Mouse (Mus musculus) lung, postnatal 25 days (tissue): ENCODE results near the gene Pde4d.

ENCODE experiments used
- DNase-seq: peaks from one replicate; pipeline ENCODE4 v3.0.0; 2022; ENCODE audit warnings: low spot score

Pde4d gene

DNA sequence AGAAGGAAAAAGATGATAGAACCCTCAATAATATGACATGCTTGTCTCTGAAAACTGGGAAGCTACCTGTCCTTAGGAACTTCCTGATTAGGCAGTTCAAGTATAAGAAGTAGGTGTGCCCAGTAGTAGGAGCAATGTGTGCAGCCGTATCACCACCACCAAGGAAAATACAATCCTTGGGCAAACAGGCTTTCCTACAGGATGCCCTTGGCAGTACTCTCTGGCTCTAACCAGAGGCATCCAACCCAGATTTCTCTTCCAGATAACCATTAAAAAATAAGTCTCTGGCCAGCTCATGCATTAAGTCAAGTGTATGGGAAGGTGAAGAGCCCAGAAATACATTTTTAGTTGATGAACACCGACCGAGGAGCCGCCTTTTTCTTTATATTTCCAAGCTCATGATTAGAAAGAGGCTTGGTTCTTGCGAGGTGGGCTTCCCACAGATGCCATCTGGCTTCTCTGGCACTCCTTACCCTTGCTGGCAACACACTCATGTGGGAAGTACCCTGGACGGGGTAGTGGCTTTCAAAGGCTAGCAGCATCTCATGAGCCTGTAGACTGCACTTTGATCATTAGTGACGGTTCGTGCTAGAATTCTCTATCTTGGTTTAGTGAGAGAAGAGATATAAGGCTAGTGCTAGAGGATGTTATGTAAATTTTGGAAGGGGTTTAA is 375.0 kb downstream of the Pde4d start:
- DNase-seq: no peak

DNA sequence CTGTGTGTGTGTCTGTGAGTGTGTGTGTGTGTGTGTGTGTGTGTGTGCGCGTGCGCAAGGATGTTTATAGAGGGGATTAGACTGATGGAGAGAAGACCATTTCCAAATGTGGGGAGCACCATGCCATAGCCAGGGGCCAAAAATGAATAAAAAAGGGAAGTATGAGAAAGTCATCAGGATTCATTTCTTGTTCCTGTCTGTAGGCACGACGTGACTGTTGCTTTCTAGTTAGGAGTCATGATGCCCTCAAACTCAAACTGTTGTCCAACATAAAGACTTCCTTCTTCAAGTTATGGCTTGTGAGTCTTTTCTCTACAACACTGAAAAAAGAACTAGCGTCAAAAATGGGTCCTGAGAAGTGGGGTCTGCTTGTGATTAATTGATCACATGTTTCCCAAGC is 375.8 kb downstream of the Pde4d start:
- no peak for DNase-seq

DNA sequence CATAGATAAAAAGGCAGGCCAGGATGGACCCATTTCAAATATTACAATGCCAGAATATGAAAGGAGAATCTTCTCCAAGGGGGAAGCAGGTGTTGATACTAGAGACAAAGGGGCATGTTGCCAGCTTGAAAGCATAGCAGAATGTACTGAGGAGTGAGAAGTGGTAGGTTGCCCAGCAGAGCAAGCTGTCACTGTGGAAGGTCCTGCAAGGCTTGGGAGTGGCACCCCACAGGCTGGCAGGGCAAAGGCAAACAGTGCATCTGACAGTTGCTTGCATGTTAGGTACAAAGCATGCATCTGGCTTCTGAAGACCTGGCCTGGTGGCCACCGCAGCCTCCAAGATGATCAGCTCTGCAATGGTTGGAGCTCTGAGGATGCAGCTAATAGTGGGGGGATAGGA is 384.4 kb downstream of the Pde4d start:
- no peak for DNase-seq

DNA sequence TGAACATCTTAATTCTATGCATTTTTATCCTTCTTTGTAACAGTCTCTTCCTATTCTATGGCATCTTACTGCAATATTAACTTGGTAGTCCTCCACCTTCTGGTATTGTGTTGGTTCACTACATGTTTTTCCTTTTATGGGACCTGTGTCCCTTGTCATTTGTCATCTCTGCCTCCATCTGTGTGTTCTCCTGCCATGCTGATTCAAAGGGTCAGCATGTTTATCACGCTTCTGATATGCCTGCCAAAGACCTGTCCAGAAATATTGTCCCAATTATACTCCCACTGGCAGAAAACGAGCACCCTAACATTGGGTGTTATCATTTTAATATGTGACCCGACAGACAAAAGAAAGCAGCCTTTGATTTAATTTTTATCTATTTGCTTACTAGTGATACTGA is 386.6 kb downstream of the Pde4d start:
- DNase-seq: no peak

DNA sequence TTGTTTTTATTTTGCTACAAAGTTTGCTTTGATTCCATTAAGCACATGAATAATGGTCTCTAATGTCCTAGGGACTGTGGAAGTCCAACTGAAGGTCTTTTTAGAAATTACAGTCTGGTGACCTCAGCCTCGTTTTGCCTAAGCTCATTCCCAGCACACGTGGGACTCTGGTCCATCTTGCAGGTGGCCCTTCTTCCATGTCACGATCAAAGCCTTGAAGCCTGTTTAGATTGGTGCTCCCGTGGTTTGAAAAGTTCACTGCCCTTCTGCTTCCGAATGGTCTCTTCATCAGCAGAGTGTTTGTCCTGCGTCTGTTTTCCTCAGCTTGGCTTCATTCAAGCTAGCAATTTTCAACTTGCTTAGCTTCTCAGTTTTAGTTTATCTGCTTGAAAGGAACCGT is 389.4 kb downstream of the Pde4d start:
- DNase-seq: no peak

DNA sequence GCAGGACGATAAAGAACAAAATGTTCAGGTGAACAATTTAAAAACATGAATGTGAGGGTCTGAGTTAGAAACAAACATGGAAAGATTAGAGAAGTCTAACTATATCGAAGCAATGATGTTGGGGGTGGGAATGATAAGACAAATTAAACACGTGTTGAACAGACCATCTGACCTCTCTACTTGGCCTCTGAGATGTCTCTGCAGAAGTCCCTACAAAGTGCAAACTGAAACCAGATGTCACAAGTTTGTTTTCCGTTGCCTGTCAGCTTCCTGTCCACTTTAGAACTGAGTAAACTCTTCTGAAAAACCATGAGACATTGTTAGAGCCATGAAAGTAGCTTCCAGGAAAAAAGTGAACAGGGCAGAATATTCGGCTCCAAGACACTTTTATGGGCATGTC is 404.3 kb downstream of the Pde4d start:
- DNase-seq: no peak

DNA sequence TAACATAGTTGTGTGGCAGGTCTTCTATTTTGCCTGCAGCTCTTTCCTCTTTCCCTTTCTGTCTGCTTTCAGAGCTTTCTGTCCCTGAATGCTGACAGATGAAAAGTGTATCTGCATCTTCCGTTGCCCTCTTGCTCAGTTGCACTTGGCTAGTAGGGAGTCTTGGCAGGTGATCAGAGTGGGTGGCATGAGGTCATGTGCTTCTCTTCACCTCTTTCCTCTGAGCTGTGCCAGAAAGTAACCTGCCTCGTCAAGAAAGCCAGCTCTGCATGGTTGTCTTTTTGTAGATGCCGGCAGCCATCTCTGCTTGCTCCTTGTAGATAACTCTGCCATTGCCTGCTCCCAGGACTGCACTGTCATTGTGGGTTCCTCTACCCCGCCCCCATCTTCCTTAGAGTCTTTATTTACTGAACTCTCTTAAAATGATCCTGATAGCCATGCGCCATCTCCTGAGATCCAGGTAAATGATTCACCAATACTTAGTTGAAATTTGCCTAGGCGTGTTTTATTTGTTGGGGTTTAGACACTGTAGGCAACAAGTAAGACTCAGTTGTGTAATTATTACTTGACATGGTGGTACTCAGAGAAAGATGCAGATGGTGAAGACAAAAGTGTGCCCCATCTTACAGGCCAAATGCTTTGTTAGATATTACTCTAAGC is 407.2 kb downstream of the Pde4d start:
- peak; percentile 0 for DNase-seq

DNA sequence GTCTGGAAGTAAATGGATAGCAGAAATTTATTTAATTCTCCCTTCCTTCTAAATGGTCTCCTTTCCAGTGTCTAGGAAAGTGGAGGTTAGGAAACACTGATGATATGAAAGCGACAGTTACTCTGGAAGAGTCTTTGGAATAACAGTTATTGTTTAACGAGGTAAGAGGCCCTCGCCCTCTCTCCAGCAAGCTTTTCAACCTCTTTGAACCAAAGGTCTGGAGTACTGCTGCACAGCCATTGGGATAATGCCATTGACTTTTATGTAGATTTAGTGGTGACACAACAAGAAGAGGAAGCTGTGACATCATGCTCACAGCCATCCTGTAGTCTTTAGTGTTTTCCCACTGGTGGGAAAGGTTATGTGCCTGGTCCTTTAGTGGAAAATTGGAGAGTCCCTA is 409.6 kb downstream of the Pde4d start:
- DNase-seq: no peak

DNA sequence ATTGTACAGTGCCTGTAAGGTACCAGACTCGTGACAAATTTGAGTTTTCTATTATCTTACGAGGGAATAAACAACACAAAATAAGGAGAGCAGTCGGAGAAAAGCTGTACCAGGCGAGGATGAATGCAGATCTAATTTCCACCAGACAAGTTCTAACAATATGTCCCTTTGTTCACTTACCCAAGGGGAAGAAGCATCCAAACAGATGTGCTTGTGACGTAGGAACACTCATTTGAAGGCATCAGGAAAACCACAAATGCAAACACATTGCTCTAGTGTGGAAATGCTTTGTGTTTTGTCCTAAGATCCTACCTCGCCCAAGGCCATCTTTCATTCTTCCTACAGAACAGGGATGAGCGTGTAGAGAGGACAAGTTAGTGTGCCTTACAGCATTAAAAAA is 411.0 kb downstream of the Pde4d start:
- DNase-seq: no peak

DNA sequence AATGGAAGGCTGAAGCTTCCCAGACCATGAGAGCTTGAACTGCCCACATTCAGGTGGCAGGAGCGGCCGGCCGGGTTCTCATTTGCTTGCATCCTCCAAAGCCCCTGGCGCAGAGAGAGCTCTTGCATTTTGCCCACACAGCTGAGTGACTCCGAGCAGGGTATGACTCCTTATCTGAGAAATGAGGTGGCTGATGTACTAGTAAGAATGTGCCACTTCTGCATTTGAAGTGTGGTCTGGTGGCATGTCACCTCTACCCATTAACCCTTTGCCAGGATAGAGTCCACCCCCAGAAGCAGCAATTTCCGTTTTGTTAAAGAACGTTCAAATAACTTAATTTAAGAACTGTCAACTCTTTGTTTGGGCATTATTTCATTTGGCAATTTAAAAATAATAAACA is 412.0 kb downstream of the Pde4d start:
- no peak for DNase-seq

DNA sequence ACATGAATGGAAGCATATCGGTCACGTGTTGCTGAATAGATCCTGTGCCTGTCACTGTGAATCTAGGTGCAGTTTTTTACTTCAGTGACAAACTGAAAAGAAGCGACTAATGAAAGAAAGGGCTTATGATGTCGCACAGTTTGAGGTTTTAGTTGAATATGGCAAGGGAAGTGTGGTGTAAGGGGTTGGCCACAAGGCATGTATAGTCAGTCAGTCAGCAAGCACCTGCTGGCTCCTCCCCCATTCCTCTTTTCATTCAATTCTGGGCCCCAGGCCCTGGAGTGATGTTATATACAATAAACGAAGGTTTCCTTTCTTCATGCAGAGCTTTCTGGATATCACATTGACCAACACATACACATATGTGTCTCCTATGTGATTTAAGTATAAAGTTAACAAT is 412.4 kb downstream of the Pde4d start:
- no peak for DNase-seq

DNA sequence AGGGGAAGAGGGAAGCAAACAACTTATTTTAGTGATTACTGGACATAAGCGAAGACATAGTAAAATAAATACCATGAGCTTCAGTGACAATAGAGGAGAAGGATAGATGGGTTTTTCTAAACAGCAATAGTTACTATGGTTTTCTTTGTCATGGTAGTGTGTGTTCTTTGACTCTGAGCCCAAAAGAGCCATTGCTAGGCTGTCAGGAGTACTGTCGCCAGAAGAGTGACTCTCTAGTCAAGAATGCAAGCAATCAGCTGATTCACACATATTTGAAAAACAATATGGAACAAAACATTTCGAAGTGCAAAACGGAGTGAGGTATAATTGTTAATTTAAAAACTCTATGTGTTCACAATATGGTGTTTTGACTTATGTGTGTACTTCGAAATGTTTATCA is 450.4 kb downstream of the Pde4d start:
- DNase-seq: no peak

DNA sequence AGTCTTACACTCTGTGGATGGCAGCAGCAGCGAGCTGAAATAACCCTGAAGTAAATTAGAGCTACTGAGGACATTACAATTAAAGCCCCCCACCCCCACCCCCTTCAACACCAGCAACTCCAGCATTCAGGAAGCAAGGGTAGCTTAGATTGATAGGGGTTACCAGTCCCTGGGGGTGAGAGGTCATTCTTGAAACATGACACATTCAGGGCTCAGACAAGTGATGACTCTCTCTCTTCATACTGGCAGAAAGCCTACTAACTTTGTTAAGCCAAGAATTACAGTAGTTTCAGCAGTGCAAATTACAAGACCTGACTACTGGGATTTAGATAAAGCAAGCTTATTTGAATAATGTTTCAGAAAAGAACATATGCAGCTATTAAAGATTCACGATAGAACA is 455.4 kb downstream of the Pde4d start:
- no peak for DNase-seq

DNA sequence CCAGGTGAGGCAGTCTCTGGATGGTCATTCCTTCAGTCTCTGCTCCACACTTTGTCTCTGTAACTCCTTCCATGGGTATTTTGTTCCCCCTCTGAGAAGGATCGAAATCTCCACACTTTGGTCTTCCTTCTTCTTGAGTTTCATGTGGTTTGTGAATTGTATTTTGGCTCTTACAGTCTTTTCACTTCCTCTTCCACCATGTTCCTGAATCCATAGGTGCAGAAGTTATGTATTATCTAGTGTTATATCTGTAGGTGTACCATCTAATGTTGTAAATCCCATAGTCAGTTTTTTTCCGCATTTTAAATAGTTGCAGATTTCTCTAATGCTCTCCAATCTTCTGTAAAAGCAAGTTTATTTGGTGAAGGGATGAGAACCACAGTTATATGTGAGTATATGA is 459.4 kb downstream of the Pde4d start:
- no peak for DNase-seq

DNA sequence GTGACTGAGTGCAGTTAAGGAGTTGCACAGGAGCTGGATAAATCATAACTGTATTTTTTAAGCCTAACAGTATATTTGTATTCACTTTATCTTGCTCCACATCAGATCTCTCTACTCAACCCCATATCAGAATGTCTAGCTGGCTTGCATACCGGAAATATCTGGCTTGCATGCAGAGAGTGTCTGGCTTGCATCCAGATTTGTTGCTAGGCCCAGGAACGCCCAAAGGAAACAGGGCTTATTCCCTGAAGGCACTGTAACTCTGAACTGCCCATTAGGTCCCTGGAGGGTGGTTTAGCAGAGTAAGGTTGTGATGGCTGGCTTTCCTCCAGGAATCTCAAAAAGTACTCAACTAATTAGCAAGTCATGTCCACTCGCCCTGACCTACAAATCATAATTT is 464.9 kb downstream of the Pde4d start:
- DNase-seq: peak; percentile 16

DNA sequence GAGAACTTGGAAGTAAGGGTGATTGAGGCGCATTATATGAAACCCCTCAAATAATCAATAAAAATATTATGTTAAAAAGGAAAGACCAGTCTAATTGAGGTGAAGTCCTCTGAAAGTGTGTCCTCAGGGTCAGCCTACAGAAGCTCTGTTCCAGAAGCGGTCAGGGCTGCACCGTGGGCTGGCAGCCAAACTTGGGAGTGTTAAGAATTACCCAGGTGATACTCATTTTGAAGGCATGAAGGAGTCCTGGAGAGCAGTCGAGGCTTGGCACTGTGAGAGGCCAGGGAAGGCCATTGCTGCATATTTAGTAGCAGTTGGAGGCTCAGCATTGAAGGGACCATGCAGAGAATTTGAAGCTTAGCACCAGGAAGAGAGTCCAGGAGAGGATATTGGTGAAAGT is 471.4 kb downstream of the Pde4d start:
- no peak for DNase-seq

DNA sequence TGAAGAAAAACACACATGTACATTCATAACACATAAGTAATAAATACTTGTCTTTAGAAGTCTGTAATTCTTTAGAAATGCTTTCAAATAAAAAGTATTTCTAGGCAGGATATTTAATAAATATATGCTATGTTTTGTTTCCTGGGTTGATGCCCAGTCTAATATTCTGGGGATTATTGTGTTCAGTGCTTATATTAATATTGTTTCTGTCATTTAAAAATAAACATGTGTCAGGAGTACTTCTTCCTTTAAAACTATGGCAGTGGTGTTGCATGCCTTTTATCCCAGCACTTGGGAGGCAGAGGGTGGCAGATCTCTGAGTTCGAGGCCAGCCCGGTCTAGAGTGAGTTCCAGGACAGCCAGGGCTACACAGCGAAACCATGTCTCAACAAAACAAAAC is 485.1 kb downstream of the Pde4d start:
- DNase-seq: no peak

DNA sequence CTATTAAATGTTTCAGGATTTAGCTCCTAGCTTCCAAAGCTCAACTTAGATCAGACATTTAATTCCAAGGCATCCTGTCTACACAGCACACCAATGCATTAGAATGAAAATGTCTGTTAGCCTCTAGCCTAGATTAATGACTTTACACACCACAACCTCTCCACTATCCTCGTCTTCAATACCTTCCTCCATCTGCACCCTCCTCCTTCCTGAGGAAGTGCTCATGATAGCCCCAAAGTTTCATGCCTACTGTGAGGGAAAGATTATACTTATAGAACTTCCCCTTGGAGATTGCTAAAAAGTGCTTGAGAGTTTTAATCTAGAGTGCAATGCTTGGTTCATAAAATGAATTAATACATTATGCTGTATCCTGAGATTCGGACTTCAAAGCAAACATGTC is 487.5 kb downstream of the Pde4d start:
- DNase-seq: no peak

DNA sequence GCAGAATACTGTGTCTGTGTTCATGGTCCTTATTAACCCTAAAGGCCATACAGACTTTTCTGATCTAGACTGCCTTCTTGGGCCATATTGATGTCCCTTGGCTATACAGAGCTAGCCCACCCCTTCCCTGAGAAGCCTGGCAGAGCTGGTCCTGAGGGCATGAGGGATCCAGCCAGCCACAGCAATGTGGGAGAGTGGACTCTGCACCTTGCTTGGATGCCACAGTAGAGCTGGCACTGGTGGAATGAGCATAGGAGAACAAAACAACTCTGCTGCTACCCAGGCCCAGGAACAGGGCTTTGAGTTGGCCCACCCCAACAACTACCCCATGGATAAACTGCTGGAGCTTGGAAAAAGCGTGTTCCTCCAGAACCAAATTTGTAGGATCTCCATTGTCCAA is 503.2 kb downstream of the Pde4d start:
- DNase-seq: no peak

DNA sequence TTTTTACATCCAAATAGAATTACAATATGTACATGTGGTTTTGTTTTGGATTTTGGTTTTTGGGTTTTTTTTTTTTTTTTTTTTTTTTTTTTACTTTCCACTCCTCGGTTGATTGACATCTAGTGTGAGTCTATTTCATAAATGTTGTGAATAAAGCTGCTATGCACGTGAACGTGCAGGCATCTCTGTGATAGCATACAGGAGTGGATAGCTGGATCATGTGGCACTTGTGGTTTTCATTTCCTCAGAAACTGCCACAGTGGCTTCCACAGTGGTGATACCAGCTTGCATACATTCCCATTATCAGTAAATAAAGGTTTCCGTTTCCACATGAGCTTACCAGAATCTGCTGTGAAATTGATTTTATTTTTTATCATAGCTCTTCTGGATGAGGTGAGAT is 506.3 kb downstream of the Pde4d start:
- no peak for DNase-seq

DNA sequence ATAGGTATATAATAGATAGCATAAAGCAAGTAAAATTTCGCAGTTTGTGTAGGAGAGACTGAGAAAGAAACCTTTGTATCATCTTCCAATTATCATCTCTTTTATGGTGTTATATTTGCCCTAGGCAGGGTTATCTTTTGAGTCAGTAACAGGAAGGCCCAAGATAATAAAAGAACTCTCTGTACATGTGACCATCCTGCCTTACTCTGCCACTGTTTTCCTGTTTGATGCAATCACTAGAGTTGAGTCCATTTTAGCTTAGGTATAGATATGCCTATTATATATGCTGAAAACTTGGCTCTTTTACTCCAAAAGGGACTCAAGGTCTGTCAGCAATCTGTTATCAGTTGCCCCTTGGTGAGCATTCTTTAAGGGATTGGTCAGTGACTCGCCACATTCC is 514.3 kb downstream of the Pde4d start:
- DNase-seq: no peak

DNA sequence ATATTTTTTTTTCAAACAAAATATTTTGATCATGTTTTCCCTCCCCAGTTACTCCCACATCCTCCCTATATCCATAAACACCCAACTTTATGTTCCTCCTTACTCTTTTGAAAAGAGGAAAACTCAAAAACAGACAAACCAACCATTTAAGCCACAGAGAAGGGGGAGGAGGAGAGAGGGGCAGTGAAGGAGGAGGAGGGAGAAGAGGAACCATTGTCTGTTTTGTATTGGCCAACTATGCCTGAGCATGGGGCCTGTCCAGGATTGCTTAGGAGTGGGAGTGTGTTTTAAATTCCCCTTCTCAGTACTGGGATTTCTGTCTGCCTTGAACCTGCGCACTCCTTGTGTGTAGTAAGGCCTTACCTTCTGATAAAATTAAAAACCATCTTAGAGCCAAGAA is 531.4 kb downstream of the Pde4d start:
- DNase-seq: no peak

DNA sequence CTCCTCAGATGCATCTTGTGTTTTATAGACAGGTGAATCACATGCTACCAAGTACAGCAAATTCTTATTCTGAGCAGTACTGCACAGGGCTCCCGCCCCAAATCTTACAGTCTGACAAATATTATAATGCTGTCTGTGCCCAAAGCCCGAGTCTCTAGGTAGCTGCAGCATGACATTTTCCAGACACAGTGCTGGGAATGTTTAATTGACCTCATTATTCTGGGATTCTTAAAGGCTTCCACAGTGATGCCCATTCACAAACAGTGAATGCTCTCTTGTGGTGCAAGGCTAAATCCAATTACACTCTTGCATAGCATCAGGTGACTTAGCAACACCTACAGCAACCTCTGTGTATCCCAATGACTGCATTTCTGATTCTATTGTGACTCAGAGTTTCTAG is 549.0 kb downstream of the Pde4d start:
- no peak for DNase-seq

DNA sequence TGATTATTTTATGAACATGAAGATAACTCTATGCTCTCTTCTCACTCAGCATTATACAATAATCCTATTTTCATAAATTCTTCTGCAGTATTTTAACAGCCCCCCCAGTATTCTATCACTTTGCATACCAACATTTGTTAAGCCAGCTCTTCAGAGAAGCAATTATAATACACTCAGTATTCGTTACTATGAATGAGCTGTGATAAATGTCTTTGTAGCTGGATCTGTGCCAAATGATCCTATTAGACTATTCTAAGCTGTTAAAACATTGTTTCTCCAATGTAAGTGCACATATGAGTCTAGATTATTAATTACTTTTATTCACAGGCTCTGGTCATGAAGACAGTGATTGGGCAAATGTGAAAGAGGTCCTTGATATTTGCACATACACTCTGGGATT is 575.0 kb downstream of the Pde4d start:
- DNase-seq: no peak
